ENCODE assay signal across 19 mouse cellular contexts in genomic region chr16:58389143-58389755, GRCm38 (mm10). TPM values are rescaled to one million over a fixed set of nuclear protein-coding genes. Genes with fewer than 3 reads are reported as not detected.
A peak's percentile ranks its signal among the peaks of the same experiment; 100 is the strongest.
DNase-seq lines count a peak whose midpoint lies in the region; ATAC-seq and TF ChIP-seq lines count a peak whose summit lies in the region.
"Had no signal": no experiment of that assay in that cellular context is flagged by ENCODE, and none has a peak within 500 bp of the region (broad histone marks: within the 10 kb centered on the region; RNA-seq: fewer than 3 reads in every experiment).

No protein-coding gene starts in this region.

- H3K79me2 ChIP-seq in CH12.LX (replicated peaks; ENCODE audit: control insufficient read depth, extremely low read depth, insufficient read depth, poor library complexity, severe bottlenecking) = no peaks in the 10 kb centered on the region

- intact Hi-C loops in left cerebral cortex, postnatal 10 days (cut with DNase I) = no loop called here

- WGBS in heart, embryonic 15.5 days = 45% methylated on average over 7 of the region's 7 CpGs
- WGBS in hindbrain, postnatal 0 days = 15% methylated on average over 7 of the region's 7 CpGs
- 59% methylated on average over 7 of the region's 7 CpGs for WGBS in kidney, adult 2 months

- no peaks in the 10 kb centered on the region for H3K9me3 ChIP-seq in heart, embryonic 15.5 days (replicated peaks)
- H3K9me3 ChIP-seq in CH12.LX (replicated peaks; ENCODE audit: low read length) = peaks cover 9% of the 10 kb centered on the region
- H3K9me3 ChIP-seq in hindbrain, postnatal 0 days (ENCODE audit: low read length) = no peaks in the 10 kb centered on the region
- H3K9me3 ChIP-seq: embryonic facial prominence, embryonic 13.5 days; forebrain, embryonic 12.5 days; limb, embryonic 15.5 days had no signal

- TF ChIP-seq EP300 in CH12.LX (IDR thresholded peaks at IDR 0.05; ENCODE audit: low read length) = no peak; the same call in 1 of the 2 replicates

- H3K36me3 ChIP-seq in heart, embryonic 15.5 days = no peaks in the 10 kb centered on the region
- no peaks in the 10 kb centered on the region for H3K36me3 ChIP-seq in CH12.LX (replicated peaks in 1 of 2; ENCODE audit: control insufficient read depth in 1 of 2, insufficient read depth in 1 of 2, low read length in 1 of 2)
- H3K36me3 ChIP-seq in hindbrain, postnatal 0 days (ENCODE audit: insufficient read depth, low read length) = no peaks in the 10 kb centered on the region
- H3K36me3 ChIP-seq in kidney, adult 2 months (ENCODE audit: control insufficient read depth, insufficient read depth, low read length) = no peaks in the 10 kb centered on the region
- H3K36me3 ChIP-seq: embryonic facial prominence, embryonic 13.5 days; forebrain, embryonic 12.5 days; limb, embryonic 15.5 days had no signal

- TF ChIP-seq CTCF in CH12.LX (conservative IDR thresholded peaks at IDR 0.05 in 1 of 2, IDR thresholded peaks at IDR 0.05 in 1 of 2; ENCODE audit: low read depth in 2 of 2, low read length in 2 of 2) = no peak
- TF ChIP-seq CTCF in brain, embryonic 14.5 days (IDR thresholded peaks at IDR 0.05; ENCODE audit: borderline replicate concordance, extremely low read depth, insufficient read depth, insufficient read length) = no peak
- no peak for TF ChIP-seq CTCF in hindbrain, postnatal 0 days (IDR thresholded peaks at IDR 0.05; ENCODE audit: low read depth)
- no peak for TF ChIP-seq CTCF in kidney, adult 2 months (conservative IDR thresholded peaks at IDR 0.05; ENCODE audit: insufficient read depth, insufficient read length, low read depth, low read length)

- TF ChIP-seq RAD21 in CH12.LX (IDR thresholded peaks at IDR 0.05; ENCODE audit: low read depth, low read length) = no peak

- 0 out of 2 replicates have a peak overlapping the region, but pooled peaks have one; percentile 4 for H3K4me2 ChIP-seq in heart, embryonic 15.5 days
- peak overlapping the region; percentile 51 for H3K4me2 ChIP-seq in CH12.LX (ENCODE audit: insufficient read depth, low read depth, poor library complexity, severe bottlenecking)
- H3K4me2 ChIP-seq in hindbrain, postnatal 0 days (ENCODE audit: low read depth, low read length) = peak overlapping the region; percentile 21
- H3K4me2 ChIP-seq: embryonic facial prominence, embryonic 13.5 days; forebrain, embryonic 12.5 days; limb, embryonic 15.5 days had no signal

- no peaks in the 10 kb centered on the region for H3K27me3 ChIP-seq in heart, embryonic 15.5 days
- H3K27me3 ChIP-seq in CH12.LX (replicated peaks) = peaks cover 2% of the 10 kb centered on the region
- H3K27me3 ChIP-seq in hindbrain, postnatal 0 days (ENCODE audit: insufficient read depth, low read length) = no peaks in the 10 kb centered on the region
- H3K27me3 ChIP-seq in kidney, adult 2 months (replicated peaks; ENCODE audit: control insufficient read depth, insufficient read depth, low read length) = no peaks in the 10 kb centered on the region
- H3K27me3 ChIP-seq: embryonic facial prominence, embryonic 13.5 days; forebrain, embryonic 12.5 days; limb, embryonic 15.5 days had no signal

- in situ Hi-C loops in CH12.LX (cut with MboI; ENCODE audit: low pct_ligation_motif_present, low pct_unique_long_range_greater_than_20kb, low sequenced_read_pairs) = no loop called here

- no peak for DNase-seq in heart, adult 8-10 months (ENCODE audit: low spot score)
- DNase-seq in CH12.LX (ENCODE audit: extremely low read depth) = peak; percentile 70
- DNase-seq in brain, embryonic 14.5 days (ENCODE audit: low read depth) = peak; percentile 35
- peak; percentile 47 for DNase-seq in hindbrain, postnatal 0 days (ENCODE audit: low spot score)
- DNase-seq in left cerebral cortex, postnatal 10 days (ENCODE audit: extremely low spot score in 1 of 2, low spot score in 2 of 2) = no peak
- DNase-seq in kidney, adult 2 months = no peak
- DNase-seq in lung, postnatal 10 days = no peak
- DNase-seq: adrenal gland, postnatal 10 days; cerebellum, postnatal 14 days; heart, postnatal 14 days; kidney, adult 11 months; lung, adult 18-20 months; spleen, adult 18-20 months; thymus, postnatal 25 days had no signal

- dilution Hi-C loops in CH12.LX (cut with MboI; ENCODE audit: extremely low pct_ligation_motif_present, extremely low pct_unique_long_range_greater_than_20kb, low sequenced_read_pairs) = no loop called here

- no peak for ATAC-seq in heart, embryonic 15.5 days (replicated peaks; ENCODE audit: insufficient number of reproducible peaks, insufficient read depth, low FRiP score, low read depth)
- no peak for ATAC-seq in hindbrain, postnatal 0 days

- H3K4me3 ChIP-seq in heart, embryonic 15.5 days = no peak overlapping the region
- no peak overlapping the region for H3K4me3 ChIP-seq in CH12.LX (replicated peaks in 1 of 3; ENCODE audit: low read depth in 2 of 3, low read length in 2 of 3, poor library complexity in 1 of 3)
- H3K4me3 ChIP-seq in hindbrain, postnatal 0 days (ENCODE audit: low read length) = no peak overlapping the region
- no peak overlapping the region for H3K4me3 ChIP-seq in kidney, adult 2 months (ENCODE audit: insufficient read depth, low read depth, low read length)
- H3K4me3 ChIP-seq: embryonic facial prominence, embryonic 13.5 days; forebrain, embryonic 12.5 days; left cerebral cortex, adult 2 months; limb, embryonic 15.5 days had no signal

- H3K4me1 ChIP-seq in heart, embryonic 15.5 days (replicated peaks) = no peaks in the 10 kb centered on the region; the same call in 1 of the 2 replicates
- peaks cover 3 to 29% of the 10 kb centered on the region in 2 experiments; a peak in 3 of 4 replicates for H3K4me1 ChIP-seq in CH12.LX (ENCODE audit: control insufficient read depth in 1 of 2, insufficient read depth in 2 of 2)
- no peaks in the 10 kb centered on the region for H3K4me1 ChIP-seq in hindbrain, postnatal 0 days (ENCODE audit: insufficient read depth, low read length)
- H3K4me1 ChIP-seq in kidney, adult 2 months (ENCODE audit: control insufficient read depth, insufficient read depth, low read length) = no peaks in the 10 kb centered on the region
- H3K4me1 ChIP-seq: limb, embryonic 15.5 days had no signal

- no peak for TF ChIP-seq POLR2A in CH12.LX (IDR thresholded peaks at IDR 0.05; ENCODE audit: low read depth, low read length)
- TF ChIP-seq POLR2A in brain, embryonic 14.5 days (IDR thresholded peaks at IDR 0.05; ENCODE audit: borderline replicate concordance, extremely low read depth, insufficient read depth, insufficient read length, poor library complexity, severe bottlenecking) = no peak
- TF ChIP-seq POLR2A in kidney, adult 2 months (IDR thresholded peaks at IDR 0.05; ENCODE audit: low read depth, low read length) = no peak

- H3K27ac ChIP-seq in heart, embryonic 15.5 days = no peak overlapping the region
- H3K27ac ChIP-seq in CH12.LX (ENCODE audit: insufficient read depth, low read depth) = no peak overlapping the region
- H3K27ac ChIP-seq in hindbrain, postnatal 0 days = no peak overlapping the region
- H3K27ac ChIP-seq in kidney, adult 2 months (ENCODE audit: insufficient read depth, low read depth, low read length) = no peak overlapping the region
- H3K27ac ChIP-seq: embryonic facial prominence, embryonic 13.5 days; forebrain, embryonic 12.5 days; left cerebral cortex, adult 2 months; limb, embryonic 15.5 days had no signal

- H3K9ac ChIP-seq in heart, embryonic 15.5 days = no peak overlapping the region
- no peak overlapping the region for H3K9ac ChIP-seq in CH12.LX (ENCODE audit: insufficient read depth, low read depth)
- no peak overlapping the region for H3K9ac ChIP-seq in hindbrain, postnatal 0 days (replicated peaks; ENCODE audit: low read length)
- H3K9ac ChIP-seq: embryonic facial prominence, embryonic 13.5 days; forebrain, embryonic 12.5 days; limb, embryonic 15.5 days had no signal

TF ChIP-seq in CH12.LX, 34 proteins besides CTCF, POLR2A, EP300 and RAD21:
- TF ChIP-seq JUN (IDR thresholded peaks at IDR 0.05; ENCODE audit: insufficient read depth, low read depth, low read length) (no peak), BHLHE40 (IDR thresholded peaks at IDR 0.05; ENCODE audit: low read depth, low read length) (peak; percentile 30; the same call in 1 of the 2 replicates), RCOR1 (conservative IDR thresholded peaks at IDR 0.05; ENCODE audit: low read depth, low read length) (peak; percentile 44; the same call in 1 of the 2 replicates), IRF4 (IDR thresholded peaks at IDR 0.05; ENCODE audit: low read depth, low read length) (peak; percentile 15; the same call in 1 of the 2 replicates), KAT2A (IDR thresholded peaks at IDR 0.05; ENCODE audit: insufficient replicate concordance, low read length) (0 out of 2 replicates have a peak, but pooled peaks have one; percentile 49), TCF12 (IDR thresholded peaks at IDR 0.05; ENCODE audit: low read depth, low read length) (no peak), TBP (conservative IDR thresholded peaks at IDR 0.05; ENCODE audit: low read depth, low read length) (no peak), MAZ (IDR thresholded peaks at IDR 0.05; ENCODE audit: low read depth, low read length) (no peak), ETS1 (conservative IDR thresholded peaks at IDR 0.05; ENCODE audit: low read depth, low read length) (peak; percentile 25; the same call in 1 of the 2 replicates), ZNF384 (IDR thresholded peaks at IDR 0.05; ENCODE audit: low read depth, low read length) (peak; percentile 31; the same call in 1 of the 2 replicates)

RNA-seq across cellular contexts. Expression of gene Dcbld2, which starts 19.0 kb away (rescaled TPM):
- polyA plus RNA-seq in heart, embryonic 15.5 days (2015; fragmentation: Nextera tagmentation; extraction: Ambion mirVana) = 10.7 and 11.7 TPM in 2 replicates
- 10 to 100 TPM; 13.2 to 14.4 (median 14.1) TPM for total RNA-seq in heart, adult 8-10 months (2022)
- total RNA-seq in CH12.LX (2012; rRNA removed) (3.3 and 3.4 TPM in 2 replicates), CH12.LX (2014; rRNA removed) (3.7 and 4.1 TPM in 2 replicates)
- polyA plus RNA-seq in CH12.LX (2012; ENCODE audit: insufficient read length, low read depth) = 1.9 and 2.2 TPM in 2 replicates
- 20.2 and 31.6 TPM in 2 replicates for polyA plus RNA-seq in brain, embryonic 14.5 days (2012; rRNA removed)
- 28.9 and 37.1 TPM in 2 replicates for total RNA-seq in hindbrain, postnatal 0 days (2014; rRNA removed)
- polyA plus RNA-seq in hindbrain, postnatal 0 days (2015; fragmentation: Nextera tagmentation; extraction: Ambion mirVana) = 3.7 and 4.4 TPM in 2 replicates
- 10 to 100 TPM; 36.4 to 36.7 TPM for total RNA-seq in left cerebral cortex, postnatal 10 days (2021)
- polyA plus RNA-seq in kidney, adult 2 months (2012; rRNA removed) = 7.0 and 7.1 TPM in 2 replicates

Comparison
In these comparisons a context has a peak if more than half of its experiments do, and no peak if none do; other contexts are left out.
1. DNase-seq: peak in CH12.LX (single experiment), brain, embryonic 14.5 days (single experiment) and hindbrain, postnatal 0 days (single experiment); none in heart, adult 8-10 months (single experiment), left cerebral cortex, postnatal 10 days (0 of 2), kidney, adult 2 months (single experiment) and lung, postnatal 10 days (single experiment).
2. Peak in every context shown above with its lines, with median percentiles within 50 percentile points of each other: H3K4me2 ChIP-seq.